8 mouse cellular contexts compared by ENCODE assay signal in the genomic region with DNA sequence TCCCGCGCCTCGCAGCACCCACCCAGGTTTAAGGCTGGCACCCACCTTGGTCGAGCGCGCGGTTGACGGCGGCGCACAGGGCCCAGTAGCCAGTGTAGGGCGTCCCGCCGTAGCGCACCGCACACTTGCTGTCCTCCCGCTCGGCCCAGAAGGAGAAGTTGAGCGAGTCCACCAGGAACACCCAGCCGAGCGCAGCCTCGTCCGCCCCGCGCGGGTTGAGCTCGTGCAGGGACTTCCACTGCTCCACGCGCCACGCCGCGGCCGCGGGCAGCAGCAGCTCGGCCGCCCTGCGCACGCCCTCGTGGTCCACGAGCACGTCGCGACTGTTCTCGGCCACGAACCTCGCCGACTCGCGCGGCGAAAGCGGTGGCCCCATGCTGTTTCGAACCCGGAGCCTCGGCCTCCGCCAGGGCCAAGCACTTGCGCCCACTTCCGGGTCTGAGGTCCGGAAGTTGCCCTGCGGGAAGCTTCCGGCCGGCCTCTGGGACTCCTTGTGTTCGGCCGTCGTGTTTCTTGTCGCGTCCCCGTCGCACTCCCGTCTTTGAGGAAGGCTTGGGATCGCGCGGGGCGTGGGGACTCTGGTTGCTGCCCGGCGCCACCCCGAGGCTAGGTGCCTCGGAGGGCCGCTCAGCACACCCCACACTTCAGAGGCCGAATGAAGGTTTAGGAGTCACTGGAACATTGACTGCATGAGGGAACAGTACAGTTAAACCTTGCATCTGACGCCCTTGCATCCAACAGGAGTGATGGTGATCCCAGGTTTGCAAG. TPM values are rescaled to one million over a fixed set of nuclear protein-coding genes. Genes with fewer than 3 reads are reported as not detected.
DNase-seq lines count a peak whose midpoint lies in the region; ATAC-seq and TF ChIP-seq lines count a peak whose summit lies in the region.

A gene (minus strand): TSS at position 447 of the 768 bp plus-strand sequence.

- peak; percentile 54 for DNase-seq in WW6 (ENCODE audit: low read depth, low spot score)
- DNase-seq in cerebellum, postnatal 4 days (ENCODE audit: low spot score in 2 of 2): peak; percentile 30 to 68
- peak; percentile 81 for DNase-seq in gastrocnemius, adult 2 months
- DNase-seq in left cerebral cortex, postnatal 10 days (ENCODE audit: extremely low spot score in 1 of 2, low spot score in 2 of 2): peak; percentile 31 to 82
- DNase-seq in right cerebral cortex, adult 18-20 months: peak; percentile 35
- peak; percentile 73 for DNase-seq in urinary bladder, postnatal 14 days (ENCODE audit: low spot score)

- peaks cover 9% of the 10 kb centered on the region; the same call in 1 of the 2 replicates for H3K4me1 ChIP-seq in hindbrain, embryonic 15.5 days (replicated peaks)
- peaks cover 28% of the 10 kb centered on the region for H3K4me1 ChIP-seq in megakaryocyte, embryonic 14.5 days

- H3K27me3 ChIP-seq in hindbrain, embryonic 15.5 days: no peaks in the 10 kb centered on the region
- H3K27me3 ChIP-seq in megakaryocyte, embryonic 14.5 days (replicated peaks): peaks cover 7% of the 10 kb centered on the region

- peak within 1 kb of the TSS; percentile 98 for H3K4me3 ChIP-seq in gastrocnemius, adult 2 months
- H3K4me3 ChIP-seq in hindbrain, embryonic 15.5 days: peak within 1 kb of the TSS; percentile 57
- H3K4me3 ChIP-seq in megakaryocyte, embryonic 14.5 days (replicated peaks): peak within 1 kb of the TSS; percentile 93

- peak; percentile 79 for ATAC-seq in hindbrain, embryonic 15.5 days (ENCODE audit: low FRiP score, low read depth)

- H3K9me3 ChIP-seq in hindbrain, embryonic 15.5 days: no peaks in the 10 kb centered on the region
- peaks cover 34% of the 10 kb centered on the region for H3K9me3 ChIP-seq in megakaryocyte, embryonic 14.5 days

- peak within 1 kb of the TSS; percentile 62 for H3K9ac ChIP-seq in hindbrain, embryonic 15.5 days

- intact Hi-C loops in gastrocnemius, adult 2 months (cut with DNase I): loop anchor here (2.0 to 10.0 kb wide), 3 partner anchors 96 to 260 kb away; a partner anchor contains a TSS
- intact Hi-C loops in left cerebral cortex, postnatal 10 days (cut with DNase I): loop anchor here (5.0 kb wide), 3 partner anchors 98 to 228 kb away; a partner anchor contains a TSS

- peaks cover 32% of the 10 kb centered on the region for H3K36me3 ChIP-seq in hindbrain, embryonic 15.5 days
- peaks cover 32% of the 10 kb centered on the region for H3K36me3 ChIP-seq in megakaryocyte, embryonic 14.5 days (replicated peaks; ENCODE audit: low read length)

- H3K27ac ChIP-seq in gastrocnemius, adult 2 months: peak within 1 kb of the TSS; percentile 86
- H3K27ac ChIP-seq in hindbrain, embryonic 15.5 days (replicated peaks): peak within 1 kb of the TSS; percentile 47

- peak; percentile 22; the same call in 1 of the 2 replicates for TF ChIP-seq CTCF in gastrocnemius, adult 2 months (IDR thresholded peaks at IDR 0.05)

- 2% methylated on average over 79 of the region's 80 CpGs for whole genome bisulfite sequencing in hindbrain, embryonic 15.5 days

- H3K4me2 ChIP-seq in hindbrain, embryonic 15.5 days: peak within 1 kb of the TSS; percentile 91

RNA-seq across cellular contexts. Expression of the gene that starts here (rescaled TPM):
- 1 to 10 TPM; 5.2 to 7.6 TPM for total RNA-seq in gastrocnemius, adult 2 months (2021)
- polyA plus RNA-seq in hindbrain, embryonic 15.5 days (2015; fragmentation: Nextera tagmentation; extraction: Ambion mirVana): 21.6 and 22.7 TPM in 2 replicates
- 1 to 10 TPM; 4.7 to 5.6 TPM for total RNA-seq in left cerebral cortex, postnatal 10 days (2021)
- polyA plus RNA-seq in megakaryocyte, embryonic 14.5 days (2012; ENCODE audit: insufficient read depth, low replicate concordance): 1.1 and 3.2 TPM in 2 replicates

Comparison
In these comparisons a context has a peak if more than half of its experiments do, and no peak if none do; other contexts are left out.
1. Peak in every context shown above with its lines: DNase-seq, ATAC-seq, H3K4me3 ChIP-seq and H3K27ac ChIP-seq.